Mouse (Mus musculus): ENCODE results near the gene Zfp853.

DNA sequence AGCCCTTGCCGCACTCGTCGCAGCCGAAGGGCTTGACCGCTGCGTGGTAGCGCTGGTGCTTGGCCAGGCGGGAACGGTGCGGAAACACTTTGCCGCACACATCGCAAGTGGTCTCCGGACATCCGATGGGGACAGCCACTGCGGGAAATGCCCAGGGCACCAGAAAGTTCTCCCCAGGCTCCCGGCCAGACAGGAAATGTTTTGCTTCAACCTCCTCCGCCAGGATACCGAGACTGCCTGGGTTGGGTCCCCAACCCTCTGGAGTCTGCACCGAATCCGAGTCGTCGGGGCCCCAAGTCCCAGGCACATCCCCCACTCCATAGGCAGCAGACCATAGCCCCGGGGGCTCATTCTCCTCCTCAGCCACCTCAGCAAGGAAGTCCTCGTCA is 38.3 kb downstream of the Zfp853 start:
- TF ChIP-seq POLR2A (IDR thresholded peaks at IDR 0.05; ENCODE audit: control insufficient read depth, low read depth, low read length): no peak
- no peak for TF ChIP-seq CTCF (IDR thresholded peaks at IDR 0.05; ENCODE audit: control insufficient read depth, insufficient read depth, insufficient replicate concordance, low read depth, low read length)

All from testis, adult 2 months (tissue).